Mouse (Mus musculus) frontal cortex, adult (tissue): ENCODE data around the gene Ttyh1.

Experiments
- ATAC-seq: cut with Nextera tagmentation; 2 replicates; pipeline ENCODE4 v1.9.2; 2017; ENCODE audit warnings: mild to moderate bottlenecking, moderate library complexity, mixed read lengths; ENCODE audit not compliant: low TSS enrichment

Gene Ttyh1

GRCm38 (mm10) chr7:4170193-4170938 lies 51.2 kb downstream of the Ttyh1 start:
- ATAC-seq, result no peak

GRCm38 (mm10) chr7:4178438-4178837 lies 59.2 kb downstream of the Ttyh1 start:
- ATAC-seq, result no peak
